Mouse (Mus musculus) testis, adult 2 months (tissue): Measurements from ENCODE around the gene Rasl11a.

Experiments used
- CTCF ChIP-seq: fragments of 200-500 bp; IDR thresholded peaks from 2 replicates; pipeline ENCODE4 v1.5.1; 2012; ENCODE audit warnings: low read depth, mild to moderate bottlenecking, inconsistent platforms, low read length, moderate library complexity; ENCODE audit not compliant: control insufficient read depth, insufficient read depth, insufficient replicate concordance
- POLR2A ChIP-seq: fragments of 200-500 bp; IDR thresholded peaks from 2 replicates; pipeline ENCODE4 v1.6.1; 2012; ENCODE audit warnings: low read depth, mild to moderate bottlenecking, inconsistent platforms, low read length, moderate library complexity; ENCODE audit not compliant: control insufficient read depth

GRCm38 (mm10) chr5:146883486-146884272 is 38.8 kb downstream of the Rasl11a start:
- TF ChIP-seq POLR2A (no peak), CTCF (no peak)
